Mouse (Mus musculus) kidney, postnatal 36 days (tissue): ENCODE results near the gene Irak3.

Experiments
- DNase-seq, 2 experiments: peaks; one replicate each; pipeline ENCODE4 v3.0.0; 2021 to 2022; ENCODE audit warnings: mixed read lengths in 2 of 2

Irak3 gene

GRCm38 (mm10) chr10:120092548-120092947, 109.4 kb downstream of the Irak3 start:
- no peak for DNase-seq
